Mouse (Mus musculus) cortical plate, adult 2 months (tissue): ENCODE measurements around the gene Klf12.

Experiments used
- CTCF ChIP-seq: fragments of 200-500 bp; IDR thresholded peaks from 2 replicates; pipeline ENCODE4 v1.5.1; 2011; ENCODE audit warnings: mild to moderate bottlenecking, control low read depth, low read length; ENCODE audit not compliant: insufficient read depth; ENCODE audit errors: extremely low read depth
- POLR2A ChIP-seq: fragments of 200-500 bp; IDR thresholded peaks from 2 replicates; pipeline ENCODE4 v1.6.1; 2011; ENCODE audit warnings: mild to moderate bottlenecking, low read length, control low read depth; ENCODE audit not compliant: insufficient read depth; ENCODE audit errors: extremely low read depth

- TF ChIP-seq CTCF (no peak), POLR2A (no peak)
Observed at GRCm38 (mm10) chr14:99876791-99877578, 407.5 kb downstream of the Klf12 start.
